Mouse (Mus musculus): Measurements from ENCODE around the gene Aph1b.

DNA sequence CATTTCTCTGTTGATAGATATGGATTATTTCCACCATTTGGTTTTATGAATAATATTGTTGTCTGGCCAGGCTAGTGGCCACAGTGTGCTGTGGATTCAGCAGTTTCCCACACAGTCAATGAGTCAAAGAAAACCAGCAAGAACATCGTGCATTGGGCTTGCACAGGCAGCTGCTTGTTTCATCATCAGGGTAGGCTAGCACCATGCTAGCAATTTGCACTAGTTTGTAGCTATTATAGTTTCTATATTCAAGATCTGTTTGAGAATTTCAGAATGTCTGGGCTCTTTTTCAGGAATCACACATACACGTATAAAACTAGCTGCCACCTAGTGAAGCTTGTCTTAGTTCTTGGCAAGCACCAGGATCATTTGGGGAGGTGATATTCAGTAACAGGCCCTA lies 60.2 kb downstream of the Aph1b start:
- no peak for TF ChIP-seq POLR2A (IDR thresholded peaks at IDR 0.05; ENCODE audit: extremely low read depth, insufficient read depth, low read length)
- no peak for TF ChIP-seq CTCF (IDR thresholded peaks at IDR 0.05; ENCODE audit: low read depth, low read length)

Data from liver, adult 2 months (tissue).